Mouse (Mus musculus): ENCODE results near the gene Slc4a11. TPM values are rescaled to one million over a fixed set of nuclear protein-coding genes. Genes with fewer than 3 reads are reported as not detected.

Gene Slc4a11
- polyA plus RNA-seq (2017; shearing (Covaris generic)): under 1 TPM in 1 of 2 experiments, not detected in 1; 0.36 TPM

GRCm38 (mm10) chr2:130697153-130697810 lies at the start of gene Slc4a11:
Gene Slc4a11, minus strand, starts transcription at chr2:130697519.

GRCm38 (mm10) chr2:130667559-130667958 lies 29.8 kb downstream of the Slc4a11 start, which contains the start of gene Itpa:
Gene Itpa, plus strand, starts transcription at chr2:130667610.

GRCm38 (mm10) chr2:130664102-130664701 lies 33.1 kb downstream of the Slc4a11 start, which contains the start of gene Ddrgk1:
Gene Ddrgk1, minus strand, starts transcription at chr2:130664659.

GRCm38 (mm10) chr2:130642684-130643369 lies 54.5 kb downstream of the Slc4a11 start, which contains the start of gene Lzts3:
Gene Lzts3, minus strand, starts transcription at chr2:130642803.

Other genes starting within 250 kb of the Slc4a11 start
- gene Ptpra, start 247.2 kb downstream of the Slc4a11 start, polyA plus RNA-seq (2017; shearing (Covaris generic)): 100 to 1,000 TPM; 138 to 167 TPM
- gene Mrps26, start 133.8 kb downstream of the Slc4a11 start, polyA plus RNA-seq (2017; shearing (Covaris generic)): 100 to 1,000 TPM in 1 of 2 experiments, 10 to 100 TPM in 1; 94.7 to 134 TPM
- not detected for gene Oxt, start 121.3 kb downstream of the Slc4a11 start, polyA plus RNA-seq (2017; shearing (Covaris generic))
- gene Avp, start 115.0 kb downstream of the Slc4a11 start, polyA plus RNA-seq (2017; shearing (Covaris generic)): not detected
- gene Fastkd5, start 67.5 kb downstream of the Slc4a11 start, polyA plus RNA-seq (2017; shearing (Covaris generic)): 10 to 100 TPM; 14.2 to 17.2 TPM
- gene Ubox5, start 67.5 kb downstream of the Slc4a11 start, polyA plus RNA-seq (2017; shearing (Covaris generic)): 10 to 100 TPM in 1 of 2 experiments, 1 to 10 TPM in 1; 10.0 to 10.9 TPM
- gene Lzts3, start 54.7 kb downstream of the Slc4a11 start, polyA plus RNA-seq (2017; shearing (Covaris generic)): under 1 TPM; 0.37 to 0.71 TPM
- gene Ddrgk1, start 32.9 kb downstream of the Slc4a11 start, polyA plus RNA-seq (2017; shearing (Covaris generic)): 100 to 1,000 TPM; 134 to 141 TPM
- 10 to 100 TPM; 51.1 to 56.7 TPM for gene Itpa, start 29.9 kb downstream of the Slc4a11 start, polyA plus RNA-seq (2017; shearing (Covaris generic))
- gene 4930402H24Rik, start 208.9 kb upstream of the Slc4a11 start, polyA plus RNA-seq (2017; shearing (Covaris generic)): 10 to 100 TPM; 16.0 to 18.9 TPM
- gene Atrn, start 209.0 kb upstream of the Slc4a11 start, polyA plus RNA-seq (2017; shearing (Covaris generic)): 10 to 100 TPM in 1 of 2 experiments, 1 to 10 TPM in 1; 9.1 to 11.2 TPM

Measured in activated CD4-positive, CD25-positive, alpha-beta regulatory T cell (primary cell).